Mouse (Mus musculus) R1 (cell line): ENCODE measurements around the gene Abca4.

Experiments used
- DNase-seq: peaks from one replicate; pipeline ENCODE4 v3.0.0-alpha.2; 2018; ENCODE audit warnings: low read depth, low spot score

The Abca4 gene

DNA sequence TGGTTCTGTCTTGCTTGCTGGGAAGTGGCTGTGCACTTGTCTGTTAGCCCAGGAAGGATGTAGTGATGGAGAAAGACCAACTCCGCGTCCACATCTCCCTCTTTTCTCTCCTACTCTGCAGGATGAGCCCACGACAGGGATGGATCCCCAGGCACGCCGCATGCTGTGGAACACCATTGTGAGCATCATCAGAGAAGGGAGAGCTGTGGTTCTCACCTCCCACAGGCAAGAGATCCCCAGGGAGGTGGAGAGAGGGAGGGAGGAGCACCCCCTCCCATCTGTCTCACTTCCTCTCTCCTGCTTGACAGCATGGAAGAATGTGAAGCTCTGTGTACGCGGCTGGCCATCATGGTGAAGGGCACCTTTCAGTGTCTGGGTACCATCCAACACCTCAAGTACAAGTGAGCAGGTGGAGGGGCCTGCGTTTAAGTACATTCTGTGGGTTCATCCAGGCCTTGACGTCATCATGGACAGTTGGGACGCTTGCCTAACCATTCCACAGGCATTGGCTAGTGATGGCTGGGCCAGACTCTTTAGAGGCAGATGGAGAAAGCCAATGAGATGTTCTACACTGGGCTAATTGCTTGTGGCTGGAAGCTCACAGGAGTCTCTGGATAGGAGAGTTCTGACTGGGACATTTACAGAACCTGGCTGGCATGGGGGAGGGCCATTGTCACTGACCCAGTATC, 126.5 kb downstream of the Abca4 start:
- DNase-seq = no peak

DNA sequence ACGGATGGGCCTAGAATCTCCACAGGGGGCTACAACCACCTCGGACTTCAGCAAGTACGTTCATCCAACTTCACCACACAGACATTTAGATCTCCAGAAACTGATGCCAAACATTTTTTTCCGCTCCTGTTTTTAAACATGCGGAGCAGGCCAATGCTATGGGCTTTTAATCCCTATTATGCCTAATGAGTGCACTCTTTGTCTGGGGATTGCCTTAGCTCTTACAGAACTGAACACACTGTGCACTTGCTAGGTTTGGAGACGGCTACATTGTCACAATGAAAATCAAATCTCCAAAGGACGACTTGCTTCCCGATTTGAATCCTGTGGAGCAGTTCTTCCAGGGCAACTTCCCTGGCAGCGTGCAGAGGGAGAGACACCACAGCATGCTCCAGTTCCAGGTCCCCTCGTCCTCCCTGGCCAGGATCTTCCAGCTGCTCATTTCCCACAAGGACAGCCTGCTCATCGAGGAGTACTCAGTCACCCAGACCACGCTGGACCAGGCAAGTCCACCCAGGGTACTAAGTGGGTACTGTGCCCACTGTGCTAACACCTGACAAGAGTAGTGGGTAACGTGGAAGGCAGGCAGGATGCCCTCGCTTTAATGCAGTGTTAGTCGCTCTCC, 129.4 kb downstream of the Abca4 start:
- DNase-seq = no peak

DNA sequence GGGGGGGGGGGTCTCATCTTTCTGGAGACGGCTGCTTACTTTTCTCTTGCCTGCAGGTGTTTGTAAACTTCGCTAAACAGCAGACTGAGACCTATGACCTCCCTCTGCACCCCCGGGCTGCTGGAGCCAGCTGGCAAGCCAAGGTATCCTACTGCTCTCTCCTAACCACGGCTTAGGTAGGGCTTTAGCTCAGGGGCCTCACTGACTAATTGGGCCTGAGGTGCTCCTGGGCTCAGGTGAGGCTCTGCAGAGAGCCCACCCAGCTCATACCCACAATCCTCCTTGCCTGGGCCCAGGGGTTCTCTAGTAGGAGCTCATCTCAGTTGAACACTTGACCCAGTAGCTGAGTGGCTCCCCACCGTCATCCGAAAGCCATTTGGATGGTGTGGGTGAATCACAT, 131.8 kb downstream of the Abca4 start:
- no peak for DNase-seq

DNA sequence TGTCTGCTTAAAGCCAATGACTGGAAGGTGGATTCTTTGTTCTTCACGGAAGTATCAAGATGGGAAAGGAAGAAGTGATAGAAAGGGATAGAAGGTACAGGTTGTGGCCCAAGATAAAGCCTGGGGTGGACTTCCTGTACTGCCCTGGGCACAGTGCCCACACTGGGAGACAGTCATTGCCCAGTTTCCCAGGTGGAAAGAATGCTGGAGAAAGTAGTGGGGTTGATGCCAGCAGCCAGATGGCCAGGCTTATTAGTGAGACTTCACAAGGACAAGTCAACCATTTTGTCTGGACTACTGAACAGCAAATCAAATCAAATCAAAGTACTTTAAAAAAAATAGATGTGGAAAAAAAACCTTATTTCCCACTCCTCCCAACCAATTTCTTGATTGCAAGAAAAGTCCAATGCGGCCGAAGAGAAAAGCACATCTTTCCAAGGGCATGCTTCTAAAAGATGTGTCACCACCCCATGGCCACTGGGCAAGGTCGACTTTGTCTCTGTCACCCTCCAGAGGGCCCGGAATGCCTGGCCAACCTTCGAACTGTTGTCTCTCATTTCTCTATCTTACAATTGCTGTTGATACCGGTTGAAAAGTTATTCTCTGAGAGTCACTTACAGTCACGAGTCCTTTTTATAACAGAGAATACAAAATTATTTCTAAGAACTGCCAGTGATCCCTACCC, 132.6 kb downstream of the Abca4 start:
- no peak for DNase-seq

- DNase-seq = peak; percentile 74
Measured at GRCm38 (mm10) chr3:122184109-122184508, 139.9 kb downstream of the Abca4 start.

- DNase-seq = no peak
Measured at GRCm38 (mm10) chr3:122186975-122187374, 142.7 kb downstream of the Abca4 start.

- DNase-seq = no peak
Measured at GRCm38 (mm10) chr3:122196621-122197298, 152.5 kb downstream of the Abca4 start.

- DNase-seq = no peak
Measured at GRCm38 (mm10) chr3:122198532-122198931, 154.3 kb downstream of the Abca4 start.

- no peak for DNase-seq
Measured at GRCm38 (mm10) chr3:122198966-122199381, 154.7 kb downstream of the Abca4 start.

GRCm38 (mm10) chr3:122199600-122199999, 155.4 kb downstream of the Abca4 start:
- no peak for DNase-seq

DNA sequence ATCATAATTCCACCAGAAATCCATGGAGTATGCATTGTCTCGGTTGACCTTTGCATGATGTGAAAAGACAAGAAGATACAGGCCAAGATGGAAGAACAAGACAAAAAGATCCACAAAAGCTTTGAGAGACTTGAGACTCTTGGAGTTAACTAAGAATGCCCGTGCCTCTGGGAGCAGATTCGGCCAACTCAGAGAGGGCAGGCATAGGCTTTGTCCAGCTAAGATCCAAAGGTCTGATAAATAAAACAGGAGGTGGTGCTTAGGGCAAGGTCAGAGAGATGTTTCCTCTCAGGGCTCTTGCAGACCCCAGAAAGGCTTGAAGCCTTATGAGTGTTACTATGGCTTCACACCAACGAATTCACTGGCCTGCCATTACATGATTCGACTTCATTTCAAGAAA, 155.8 kb downstream of the Abca4 start:
- DNase-seq = no peak

- no peak for DNase-seq
Measured at GRCm38 (mm10) chr3:122200447-122200846, 156.2 kb downstream of the Abca4 start.

DNA sequence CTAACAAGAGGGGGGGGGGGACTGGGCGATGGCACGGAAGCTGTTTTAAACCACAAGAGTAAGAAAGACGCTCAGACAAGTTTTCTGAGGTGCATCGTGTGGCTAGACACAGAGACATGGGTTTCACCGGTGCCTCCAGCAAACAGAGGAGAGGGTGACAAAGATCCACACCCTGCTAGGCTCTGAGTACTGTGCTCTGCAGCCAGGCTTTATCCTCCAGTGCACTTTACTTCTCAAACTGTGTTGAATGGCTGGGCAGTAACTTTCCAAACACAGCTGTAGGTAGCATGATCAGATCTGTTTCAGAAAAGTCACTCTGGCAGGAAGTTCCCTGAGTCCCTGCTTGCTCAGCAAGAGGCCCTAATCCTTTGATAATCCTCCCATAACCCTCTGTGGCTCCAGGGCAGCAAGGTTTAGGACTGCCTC, 158.1 kb downstream of the Abca4 start:
- DNase-seq = peak; percentile 21

DNA sequence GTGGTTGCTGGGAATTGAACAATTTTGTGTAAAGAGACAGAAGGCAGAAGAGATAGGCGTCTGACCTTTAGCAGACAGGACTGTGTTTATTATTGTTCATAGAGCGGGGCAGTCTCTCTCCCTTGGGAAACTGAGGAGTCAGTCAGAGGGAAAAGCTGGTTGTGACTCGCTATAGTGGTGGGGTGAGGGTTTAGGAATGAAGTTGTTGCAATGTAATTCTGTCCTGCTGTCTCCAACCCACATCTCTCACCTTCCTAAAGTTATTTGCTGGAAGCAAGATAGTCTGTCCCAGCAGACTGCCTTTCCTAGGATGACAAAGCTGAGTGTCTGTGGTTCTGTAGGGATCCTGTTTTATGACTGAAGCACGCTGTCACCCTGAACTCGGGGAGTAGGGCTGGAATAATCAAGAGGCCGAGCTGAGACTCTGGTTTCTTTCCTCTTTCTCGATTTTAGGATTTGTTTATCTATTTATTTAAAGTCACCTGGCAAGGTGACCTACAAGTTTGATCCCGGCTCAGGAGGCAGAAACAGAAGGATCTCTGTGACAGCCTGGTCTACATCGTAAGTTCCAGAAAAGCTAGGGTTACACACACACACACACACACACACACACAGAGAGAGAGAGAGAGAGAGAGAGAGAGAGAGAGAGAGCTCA, 159.6 kb downstream of the Abca4 start:
- no peak for DNase-seq

- no peak for DNase-seq
Measured at GRCm38 (mm10) chr3:122205753-122206152, 161.5 kb downstream of the Abca4 start.

DNA sequence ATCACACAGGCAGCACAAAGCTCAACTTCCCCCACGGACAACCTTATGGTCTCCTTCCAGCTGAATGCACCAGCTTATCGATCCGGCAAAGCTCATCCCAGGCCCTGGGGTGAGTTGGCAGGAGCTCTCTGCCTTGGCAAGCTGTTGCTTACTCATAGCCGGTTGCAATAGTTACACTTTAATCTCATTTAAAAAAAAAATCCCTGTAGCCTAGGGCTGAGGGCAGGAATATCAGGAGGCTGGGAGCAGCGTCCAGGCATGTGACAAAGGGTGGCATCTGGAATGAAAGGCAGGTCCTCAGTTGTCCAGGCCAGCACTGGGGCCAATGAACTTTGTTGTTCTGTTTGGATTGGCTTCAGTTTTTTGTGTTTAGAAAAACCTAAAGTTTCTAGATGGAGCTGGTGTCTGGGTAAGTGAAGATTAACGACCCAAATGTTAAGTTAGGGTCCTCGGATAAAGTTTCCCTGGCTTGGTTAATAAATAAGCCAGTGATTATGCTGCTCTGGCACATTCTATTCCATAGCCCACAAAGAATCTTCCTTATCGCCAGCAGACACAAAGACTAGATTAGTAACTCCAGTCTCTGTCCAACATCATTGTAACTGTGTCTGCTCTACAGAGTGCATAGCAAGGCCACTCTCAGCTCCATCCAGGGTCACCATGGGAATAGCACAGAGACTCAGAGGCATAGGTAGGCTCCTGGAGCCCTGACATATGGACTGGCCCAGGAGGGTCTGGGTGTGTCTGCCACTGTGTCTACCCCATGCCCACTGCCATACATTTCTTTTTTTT, 162.2 kb downstream of the Abca4 start:
- DNase-seq = no peak

DNA sequence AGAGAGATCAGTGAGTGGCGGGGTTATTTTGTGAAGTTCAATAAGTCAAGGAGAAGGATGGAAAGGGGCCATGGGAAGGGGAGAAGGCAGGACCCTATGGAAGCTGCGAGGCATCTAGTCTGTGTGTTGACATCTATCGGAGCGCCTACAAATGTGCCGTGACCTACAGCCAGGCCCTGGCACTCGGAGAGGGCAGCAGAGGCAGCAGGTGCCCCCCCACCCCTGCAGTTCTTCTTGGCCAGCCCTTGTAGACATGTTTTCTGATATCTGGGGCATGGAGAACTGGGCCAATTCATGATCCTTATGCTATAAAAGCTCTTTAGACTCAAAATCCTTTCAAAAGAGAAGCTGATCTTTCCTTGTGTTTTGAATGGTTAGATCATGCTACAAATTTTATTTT, 163.5 kb downstream of the Abca4 start:
- DNase-seq = no peak

GRCm38 (mm10) chr3:122208296-122209225, 164.3 kb downstream of the Abca4 start:
- DNase-seq = no peak

GRCm38 (mm10) chr3:122209511-122209910, 165.3 kb downstream of the Abca4 start:
- DNase-seq = no peak

DNA sequence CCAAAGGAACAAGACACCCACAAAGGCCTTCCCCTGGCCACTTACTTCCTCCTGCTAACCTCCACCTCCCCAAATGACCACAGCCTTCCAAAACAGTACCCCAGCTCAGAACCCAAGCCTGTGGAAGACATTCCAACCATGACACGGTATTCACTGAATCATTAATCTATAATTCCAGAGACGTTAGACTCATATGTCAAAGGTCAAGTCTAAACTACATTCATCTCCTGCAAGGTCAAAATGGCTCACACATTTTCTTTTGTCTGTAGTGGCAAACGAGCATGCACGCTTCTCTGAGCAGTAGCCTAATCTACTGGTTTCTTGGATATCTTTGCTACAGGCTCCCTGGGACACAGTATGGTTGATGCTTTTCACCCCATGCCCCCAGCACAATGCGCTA, 166.2 kb downstream of the Abca4 start:
- no peak for DNase-seq
